Mouse (Mus musculus): Measurements from ENCODE around the gene Tmem217. TPM values are rescaled to one million over a fixed set of nuclear protein-coding genes. Genes with fewer than 3 reads are reported as not detected.
"Not testable (repeated sequence)": the region's sequence is repeated elsewhere in the genome, so short reads cannot be mapped to it uniquely, and the experiment has no call there.

The Tmem217 gene
- total RNA-seq, 2 experiments from 2014 or later = not detected

DNA sequence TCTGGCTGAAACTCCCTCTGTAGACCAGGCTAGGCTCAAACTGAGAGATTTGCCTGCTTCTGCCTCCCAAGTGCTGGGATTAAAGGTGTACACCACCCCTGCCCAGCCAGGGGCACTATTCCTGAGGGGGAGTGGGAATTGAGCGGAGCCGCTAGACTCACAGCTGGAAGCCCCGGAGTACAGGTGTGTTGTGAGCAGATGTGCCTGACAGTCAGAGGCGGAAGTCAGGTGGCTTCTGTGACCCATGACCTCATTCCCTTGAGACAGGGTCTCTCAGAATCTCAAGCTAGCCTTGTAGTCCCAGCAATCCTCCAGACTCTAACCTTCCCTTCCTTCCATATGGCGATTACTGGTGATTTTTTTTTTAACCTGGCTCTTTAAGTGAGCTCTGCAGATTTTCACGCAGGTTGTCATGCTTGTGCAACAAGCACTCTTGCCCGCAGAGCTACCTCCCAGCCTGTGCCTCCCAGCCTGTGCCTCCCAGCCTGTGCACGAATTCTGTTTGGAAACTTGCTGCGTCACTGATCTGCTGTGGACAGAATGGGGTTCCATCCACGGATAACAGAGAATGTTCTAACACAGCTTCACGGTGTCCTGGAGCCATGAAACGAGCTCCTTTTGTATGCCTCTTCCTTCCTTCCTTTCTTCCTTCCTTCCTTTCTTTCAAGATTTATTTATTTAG, 43.1 kb downstream of the Tmem217 start:
- peak; percentile 53 for ATAC-seq (replicated peaks; ENCODE audit: poor library complexity, severe bottlenecking)

DNA sequence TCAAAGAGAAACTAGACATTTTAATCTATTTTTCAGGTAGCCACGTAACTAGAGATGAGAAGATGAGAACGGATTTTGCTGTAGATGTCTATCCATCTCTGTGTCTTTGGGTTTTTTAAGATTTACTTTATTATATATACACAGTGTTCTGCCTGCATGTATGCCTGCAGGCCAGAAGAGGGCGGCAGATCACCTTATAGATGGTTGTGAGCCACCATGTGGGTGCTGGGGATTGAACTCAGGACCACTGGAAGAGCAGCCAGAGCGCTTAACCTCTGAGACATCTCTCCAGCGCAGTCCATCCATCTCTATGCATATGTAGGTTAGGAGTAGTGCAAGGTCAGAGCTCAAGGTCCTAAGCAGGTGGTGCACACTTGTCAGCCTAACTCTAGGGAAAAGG, 48.5 kb downstream of the Tmem217 start:
- ATAC-seq (replicated peaks; ENCODE audit: poor library complexity, severe bottlenecking) = no peak

- ATAC-seq (replicated peaks; ENCODE audit: poor library complexity, severe bottlenecking) = peak; percentile 37; the same call in 1 of the 2 replicates
Measured at GRCm38 (mm10) chr17:29502669-29503665, 49.2 kb downstream of the Tmem217 start.

DNA sequence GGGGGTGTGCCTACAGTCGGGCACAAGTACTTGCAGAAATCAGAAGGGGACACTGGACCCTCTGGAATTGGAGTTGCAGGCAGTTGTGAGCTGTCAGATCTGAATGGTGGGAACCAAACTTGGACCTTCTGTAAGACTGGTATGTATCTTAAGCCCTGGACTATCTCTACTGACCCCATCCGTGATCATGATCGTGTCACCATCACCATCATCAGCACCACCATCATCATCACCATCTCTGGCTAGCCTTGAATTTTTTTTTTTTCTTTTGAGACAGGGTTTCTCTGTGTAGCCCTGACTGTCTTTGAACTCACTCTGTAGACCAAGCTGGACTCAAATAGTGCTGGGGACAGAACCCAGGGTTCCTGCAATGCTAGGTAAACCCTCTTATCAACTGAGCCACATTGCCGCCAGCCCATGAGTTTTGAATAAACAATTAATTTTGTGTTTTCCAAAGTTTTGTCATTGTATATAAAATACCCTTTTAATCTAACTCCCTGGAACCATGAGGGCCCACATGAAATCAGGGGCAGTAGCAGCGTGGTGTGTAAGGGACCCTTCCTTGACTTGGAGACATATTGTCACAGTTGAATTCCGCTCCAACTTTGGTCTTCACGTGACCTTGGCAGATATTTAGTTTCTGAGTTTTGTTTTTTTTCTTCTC, 50.0 kb downstream of the Tmem217 start:
- no peak for ATAC-seq (replicated peaks; ENCODE audit: poor library complexity, severe bottlenecking)

DNA sequence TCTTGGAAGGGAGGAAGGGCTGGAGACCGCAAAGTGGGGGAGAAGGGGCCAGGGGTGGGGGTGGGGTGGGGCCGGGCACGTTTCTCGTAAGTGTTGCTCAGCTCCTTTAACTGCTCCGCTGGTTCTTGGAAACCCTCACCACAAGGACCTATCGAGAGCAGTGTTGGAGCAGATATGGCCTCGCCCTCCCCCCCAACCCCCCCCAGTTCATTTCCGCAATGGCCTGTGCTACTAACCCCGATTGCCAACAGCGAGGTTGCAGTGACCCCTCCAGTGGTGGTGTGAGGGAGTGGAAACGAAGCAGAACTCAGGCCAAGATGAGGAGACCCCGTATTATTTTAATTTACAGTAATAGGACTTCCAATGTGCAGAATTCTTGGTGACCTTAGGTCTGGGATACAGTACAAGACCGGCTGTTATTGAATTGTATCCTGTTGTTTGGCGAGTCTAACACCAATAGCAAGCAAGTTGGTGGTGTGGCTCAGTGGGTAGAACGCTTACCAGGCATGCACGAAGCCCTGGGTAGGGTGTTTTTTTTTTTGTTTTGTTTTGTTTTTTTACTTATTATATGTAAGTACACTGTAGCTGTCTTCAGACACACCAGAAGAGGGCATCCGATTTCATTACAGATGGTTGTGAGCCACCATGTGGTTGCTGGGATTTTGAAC, 51.2 kb downstream of the Tmem217 start:
- ATAC-seq (replicated peaks; ENCODE audit: poor library complexity, severe bottlenecking) = peak; percentile 51

DNA sequence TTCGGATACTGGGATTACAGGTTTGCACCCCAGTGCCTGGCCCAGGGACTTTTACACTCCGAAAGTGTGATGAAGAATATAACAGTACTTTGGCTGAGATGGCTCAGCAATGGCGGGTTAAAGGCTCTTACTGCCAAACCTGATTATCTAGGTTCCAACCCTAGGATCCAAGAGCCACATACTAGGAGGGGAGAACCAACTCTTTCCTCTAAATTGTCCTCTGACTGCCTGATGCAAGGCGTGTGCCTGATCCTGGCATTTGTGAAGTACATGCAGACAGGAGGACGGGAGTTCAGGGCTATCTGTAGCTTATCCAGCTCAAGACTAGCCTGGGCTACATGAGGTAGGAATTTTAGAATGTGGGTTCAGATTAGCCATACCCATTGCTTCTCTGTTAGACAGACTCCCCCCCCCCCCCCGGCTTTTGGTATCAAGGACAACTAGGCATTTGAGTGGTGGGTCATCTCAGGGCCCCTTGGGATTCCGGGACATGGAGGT, 51.9 kb downstream of the Tmem217 start:
- no peak for ATAC-seq (replicated peaks; ENCODE audit: poor library complexity, severe bottlenecking)

- ATAC-seq (replicated peaks; ENCODE audit: poor library complexity, severe bottlenecking) = no peak
Measured at GRCm38 (mm10) chr17:29499511-29499910, 52.7 kb downstream of the Tmem217 start.

- not testable (repeated sequence) for ATAC-seq (replicated peaks; ENCODE audit: poor library complexity, severe bottlenecking)
Measured at GRCm38 (mm10) chr17:29498952-29499351, 53.2 kb downstream of the Tmem217 start.

- peak; percentile 80 for ATAC-seq (replicated peaks; ENCODE audit: poor library complexity, severe bottlenecking)
Measured at GRCm38 (mm10) chr17:29498028-29498427, 54.2 kb downstream of the Tmem217 start.

DNA sequence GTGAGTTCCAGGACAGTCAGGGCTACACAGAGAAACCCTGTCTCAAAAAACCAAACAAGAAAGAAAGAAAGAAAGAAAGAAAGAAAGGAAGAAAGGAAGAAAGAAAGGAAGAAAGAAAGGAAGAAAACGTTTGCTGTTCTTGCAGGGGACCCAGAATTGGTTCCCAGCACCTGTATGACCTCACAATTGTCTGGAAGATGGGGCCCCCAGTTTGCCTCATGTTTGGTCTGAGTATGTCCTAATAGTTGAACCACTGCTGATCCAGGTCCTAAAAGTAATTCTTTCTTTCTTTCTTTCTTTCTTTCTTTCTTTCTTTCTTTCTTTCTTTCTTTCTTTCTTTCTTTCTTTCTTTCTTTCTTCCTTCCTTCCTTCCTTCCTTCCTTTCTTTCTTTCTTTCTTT, 54.7 kb downstream of the Tmem217 start:
- ATAC-seq (replicated peaks; ENCODE audit: poor library complexity, severe bottlenecking) = not testable (repeated sequence)

DNA sequence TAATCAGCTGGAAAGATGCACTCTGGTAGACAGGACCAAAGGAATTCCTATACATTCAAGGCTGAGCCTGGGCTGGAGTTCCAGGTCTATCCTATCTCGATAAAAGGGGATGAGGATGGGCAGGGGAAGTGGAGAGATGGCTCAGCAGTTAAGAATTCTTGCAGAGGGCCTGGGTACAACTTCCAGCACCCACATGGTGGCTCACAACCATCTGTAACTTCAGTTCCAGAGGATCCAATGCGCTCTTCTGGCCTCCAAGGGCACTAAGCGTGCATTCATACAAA, 55.2 kb downstream of the Tmem217 start:
- no peak for ATAC-seq (replicated peaks; ENCODE audit: poor library complexity, severe bottlenecking)

GRCm38 (mm10) chr17:29496211-29497070, 55.7 kb downstream of the Tmem217 start:
- ATAC-seq (replicated peaks; ENCODE audit: poor library complexity, severe bottlenecking) = no peak

GRCm38 (mm10) chr17:29494732-29495076, 57.5 kb downstream of the Tmem217 start:
- ATAC-seq (replicated peaks; ENCODE audit: poor library complexity, severe bottlenecking) = no peak

DNA sequence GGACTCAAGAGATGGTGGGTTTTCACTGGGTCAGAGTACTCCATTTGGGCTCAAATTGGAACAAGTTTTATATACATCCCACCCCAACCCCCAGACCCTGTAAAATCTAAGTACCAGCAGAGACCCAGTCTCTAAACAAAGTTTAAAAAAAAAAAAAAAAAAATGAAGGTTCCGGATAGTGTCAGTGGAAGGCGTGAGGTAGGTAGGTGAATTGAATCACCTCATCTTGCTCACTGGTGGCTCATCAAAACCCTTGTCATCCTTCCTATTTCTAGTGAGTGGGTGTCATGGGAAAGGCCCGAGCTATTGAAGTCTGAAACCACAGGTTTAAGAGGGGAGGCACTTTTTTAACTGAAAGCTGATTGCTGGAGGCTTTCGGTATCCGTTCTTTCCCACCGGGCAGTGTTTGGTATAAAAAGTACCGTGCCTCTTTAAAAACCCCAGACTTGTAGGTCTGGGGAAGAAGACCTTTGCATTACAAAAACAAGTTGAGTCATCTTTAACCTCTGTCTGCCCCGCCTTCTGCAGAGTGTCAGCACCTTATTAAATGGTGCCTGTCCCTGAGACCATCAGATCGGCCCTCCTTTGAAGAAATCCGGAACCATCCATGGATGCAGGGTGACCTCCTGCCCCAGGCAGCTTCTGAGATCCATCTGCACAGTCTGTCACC, 58.0 kb downstream of the Tmem217 start:
- no peak for ATAC-seq (replicated peaks; ENCODE audit: poor library complexity, severe bottlenecking)

DNA sequence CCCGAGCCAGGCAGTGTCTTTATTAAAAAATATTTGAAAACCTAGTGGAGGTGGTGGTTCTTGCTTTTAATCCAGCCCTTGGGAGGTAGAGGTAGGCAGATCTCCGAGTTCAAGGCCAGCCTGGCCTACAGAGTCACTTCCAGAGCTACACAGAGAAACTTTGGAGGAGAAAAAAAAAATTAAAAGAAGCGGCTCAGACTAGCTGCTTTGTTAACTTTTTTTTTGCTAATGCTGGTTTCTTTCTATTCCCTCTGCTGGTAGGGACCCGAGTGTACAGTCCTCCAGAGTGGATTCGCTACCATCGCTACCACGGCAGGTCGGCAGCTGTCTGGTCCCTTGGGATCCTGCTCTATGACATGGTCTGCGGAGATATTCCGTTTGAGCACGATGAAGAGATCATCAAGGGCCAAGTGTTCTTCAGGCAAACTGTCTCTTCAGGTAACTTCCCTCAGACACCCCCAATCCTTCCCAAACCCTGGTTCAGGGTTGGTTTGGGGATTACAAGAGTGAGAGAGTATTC, 58.7 kb downstream of the Tmem217 start:
- no peak for ATAC-seq (replicated peaks; ENCODE audit: poor library complexity, severe bottlenecking)

GRCm38 (mm10) chr17:29492269-29493191, 59.7 kb downstream of the Tmem217 start:
- ATAC-seq (replicated peaks; ENCODE audit: poor library complexity, severe bottlenecking) = peak; percentile 21

- ATAC-seq (replicated peaks; ENCODE audit: poor library complexity, severe bottlenecking) = no peak
Measured at GRCm38 (mm10) chr17:29491591-29492268, 60.5 kb downstream of the Tmem217 start.

Measured in granulocyte monocyte progenitor cell, adult 5-6 weeks (primary cell).